Mouse (Mus musculus): ENCODE results near the gene Zfp638.

DNA sequence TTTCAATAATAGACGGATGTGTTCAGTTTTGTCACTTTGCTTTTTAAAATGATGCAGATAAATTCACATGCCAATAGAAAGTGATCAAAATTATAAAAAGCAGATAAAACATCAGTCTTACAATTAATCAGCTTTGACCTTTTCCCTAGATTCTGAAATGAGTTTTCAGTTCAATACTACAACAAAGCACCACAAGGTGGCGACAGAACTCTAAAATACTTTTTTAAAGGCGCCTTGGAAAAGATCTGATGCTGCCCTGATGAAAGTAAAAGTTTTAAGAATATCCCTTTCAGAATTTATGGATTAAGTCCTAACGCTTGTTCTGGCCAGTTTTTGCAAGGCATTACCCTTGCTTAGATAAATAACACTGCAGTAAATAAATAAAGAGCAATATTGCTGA lies 12.9 kb downstream of the Zfp638 start:
- TF ChIP-seq CTCF (IDR thresholded peaks at IDR 0.05; ENCODE audit: low read depth) (peak; percentile 45; the same call in 1 of the 2 replicates), EP300 (IDR thresholded peaks at IDR 0.05; ENCODE audit: low read depth) (no peak)

Measured in liver, embryonic 14.5 days (tissue).